Mouse (Mus musculus): Measurements from ENCODE around the gene Vmn2r109. TPM values are rescaled to one million over a fixed set of nuclear protein-coding genes. Genes with fewer than 3 reads are reported as not detected.
"Not testable (repeated sequence)": the region's sequence is repeated elsewhere in the genome, so short reads cannot be mapped to it uniquely, and the experiment has no call there.

The Vmn2r109 gene
- polyA plus RNA-seq (2015; fragmentation: Nextera tagmentation; extraction: Ambion mirVana): not detected in 2 replicates

GRCm38 (mm10) chr17:20564656-20565055 is at the start of gene Vmn2r109:
Vmn2r109 (minus strand) TSS chr17:20564756.
- Histone ChIP-seq H3K9ac (no peak within 1 kb of the TSS), H3K4me2 (no peak within 1 kb of the TSS), H3K4me3 (no peak within 1 kb of the TSS), H3K27ac (replicated peaks) (no peak within 1 kb of the TSS), H3K27me3 (replicated peaks) (no peaks in the 10 kb centered on the region), H3K4me1 (no peaks in the 10 kb centered on the region), H3K9me3 (no peaks in the 10 kb centered on the region), H3K36me3 (no peaks in the 10 kb centered on the region)
- 76% methylated on average over 1 of the region's 1 CpGs for WGBS
- ATAC-seq (ENCODE audit: extremely low read depth, insufficient number of reproducible peaks, low FRiP score, low TSS enrichment): no peak

DNA sequence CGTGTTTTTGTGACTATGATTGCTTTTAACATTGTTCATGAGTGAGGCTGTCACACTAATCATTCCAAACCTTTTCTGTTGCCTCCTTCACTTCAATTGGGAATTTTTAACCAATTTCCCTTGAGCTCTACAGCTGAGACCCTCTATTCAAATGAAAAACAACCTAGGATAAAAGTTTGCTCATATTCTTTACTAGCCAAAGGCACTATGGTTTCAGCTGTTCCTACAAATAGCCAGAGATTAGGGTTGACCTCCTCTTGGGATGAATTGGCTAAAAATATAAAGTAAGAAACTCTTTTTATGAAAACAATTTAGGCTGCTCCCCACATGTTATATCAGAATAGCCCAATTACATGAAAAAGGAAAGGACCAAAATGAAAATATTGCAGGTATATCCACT is 31.8 kb upstream of the Vmn2r109 start, which contains the start of gene Vmn2r110:
Gene Vmn2r110, minus strand, starts transcription at position 101 of the 400 bp plus-strand sequence.
- no peaks in the 10 kb centered on the region for H3K4me1 ChIP-seq
- no peak within 1 kb of the TSS for H3K9ac ChIP-seq
- 35% methylated on average over 1 of the region's 1 CpGs for WGBS
- H3K9me3 ChIP-seq: peaks cover 7% of the 10 kb centered on the region
- no peaks in the 10 kb centered on the region for H3K36me3 ChIP-seq
- H3K4me3 ChIP-seq: no peak within 1 kb of the TSS
- no peaks in the 10 kb centered on the region for H3K27me3 ChIP-seq (replicated peaks)
- no peak within 1 kb of the TSS for H3K4me2 ChIP-seq
- no peak within 1 kb of the TSS for H3K27ac ChIP-seq (replicated peaks)
- ATAC-seq (ENCODE audit: extremely low read depth, insufficient number of reproducible peaks, low FRiP score, low TSS enrichment): no peak

DNA sequence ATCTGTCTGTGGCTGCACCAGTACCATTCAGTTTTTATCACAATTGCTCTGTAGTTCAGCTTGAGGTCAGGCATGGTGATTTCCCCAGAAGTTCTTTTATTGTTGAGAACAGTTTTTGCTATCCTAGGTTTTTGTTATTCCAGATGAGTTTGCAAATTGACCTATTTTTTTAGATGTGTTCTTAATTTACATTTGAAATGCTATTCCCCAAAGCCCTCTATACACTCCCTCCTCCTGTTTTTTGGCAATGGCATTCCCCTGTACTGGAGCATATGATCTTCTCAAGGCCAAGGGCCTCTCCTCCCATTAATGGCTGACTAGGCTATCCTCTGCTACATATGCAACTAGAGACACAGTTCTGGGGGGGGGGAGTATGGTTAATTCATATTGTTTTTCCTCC is 56.3 kb downstream of the Vmn2r109 start:
- H3K36me3 ChIP-seq; H3K4me1 ChIP-seq; H3K9ac ChIP-seq; H3K27ac ChIP-seq (replicated peaks); H3K4me3 ChIP-seq; H3K9me3 ChIP-seq; H3K4me2 ChIP-seq; H3K27me3 ChIP-seq (replicated peaks); ATAC-seq (ENCODE audit: extremely low read depth, insufficient number of reproducible peaks, low FRiP score, low TSS enrichment): not testable (repeated sequence)

- H3K4me3 ChIP-seq: no peak within 1 kb of the TSS
- H3K9ac ChIP-seq: no peak within 1 kb of the TSS
- H3K27me3 ChIP-seq (replicated peaks): no peaks in the 10 kb centered on the region
- no peak within 1 kb of the TSS for H3K27ac ChIP-seq (replicated peaks)
- H3K36me3 ChIP-seq: no peaks in the 10 kb centered on the region
- ATAC-seq (ENCODE audit: extremely low read depth, insufficient number of reproducible peaks, low FRiP score, low TSS enrichment): no peak
- no peaks in the 10 kb centered on the region for H3K4me1 ChIP-seq
- no peak within 1 kb of the TSS for H3K4me2 ChIP-seq
- H3K9me3 ChIP-seq: peaks cover 8% of the 10 kb centered on the region; the same call in 1 of the 2 replicates
These were observed 66.7 kb downstream of the Vmn2r109 start, which contains the start of gene Vmn1r225 for GRCm38 (mm10) chr17:20497858-20498257. Vmn1r225 (plus strand) TSS chr17:20498158.

Other genes starting within 250 kb of the Vmn2r109 start
- not detected in 2 replicates for gene Vmn2r107, start 219.5 kb downstream of the Vmn2r109 start, polyA plus RNA-seq (2015; fragmentation: Nextera tagmentation; extraction: Ambion mirVana)
- not detected in 2 replicates for gene Vmn1r224, start 150.6 kb downstream of the Vmn2r109 start, polyA plus RNA-seq (2015; fragmentation: Nextera tagmentation; extraction: Ambion mirVana)
- not detected in 2 replicates for gene Vmn2r108, start 83.4 kb downstream of the Vmn2r109 start, polyA plus RNA-seq (2015; fragmentation: Nextera tagmentation; extraction: Ambion mirVana)
- gene Vmn1r225, start 66.6 kb downstream of the Vmn2r109 start, polyA plus RNA-seq (2015; fragmentation: Nextera tagmentation; extraction: Ambion mirVana): not detected in 2 replicates
- gene Vmn2r110, start 31.7 kb upstream of the Vmn2r109 start, polyA plus RNA-seq (2015; fragmentation: Nextera tagmentation; extraction: Ambion mirVana): 0.01 and 0.03 TPM in 2 replicates
- not detected in 2 replicates for gene Fpr-rs3, start 60.1 kb upstream of the Vmn2r109 start, polyA plus RNA-seq (2015; fragmentation: Nextera tagmentation; extraction: Ambion mirVana)
- gene Vmn1r226, start 118.1 kb upstream of the Vmn2r109 start, polyA plus RNA-seq (2015; fragmentation: Nextera tagmentation; extraction: Ambion mirVana): not detected in 2 replicates
- gene Vmn1r227, start 165.1 kb upstream of the Vmn2r109 start, polyA plus RNA-seq (2015; fragmentation: Nextera tagmentation; extraction: Ambion mirVana): not detected in 2 replicates
- not detected in 2 replicates for gene Vmn1r228, start 221.4 kb upstream of the Vmn2r109 start, polyA plus RNA-seq (2015; fragmentation: Nextera tagmentation; extraction: Ambion mirVana)
- not detected in 2 replicates for gene Vmn1r229, start 246.8 kb upstream of the Vmn2r109 start, polyA plus RNA-seq (2015; fragmentation: Nextera tagmentation; extraction: Ambion mirVana)

Data from heart, embryonic 13.5 days (tissue).